ENCODE assay signal across 8 mouse cellular contexts in the genomic region with DNA sequence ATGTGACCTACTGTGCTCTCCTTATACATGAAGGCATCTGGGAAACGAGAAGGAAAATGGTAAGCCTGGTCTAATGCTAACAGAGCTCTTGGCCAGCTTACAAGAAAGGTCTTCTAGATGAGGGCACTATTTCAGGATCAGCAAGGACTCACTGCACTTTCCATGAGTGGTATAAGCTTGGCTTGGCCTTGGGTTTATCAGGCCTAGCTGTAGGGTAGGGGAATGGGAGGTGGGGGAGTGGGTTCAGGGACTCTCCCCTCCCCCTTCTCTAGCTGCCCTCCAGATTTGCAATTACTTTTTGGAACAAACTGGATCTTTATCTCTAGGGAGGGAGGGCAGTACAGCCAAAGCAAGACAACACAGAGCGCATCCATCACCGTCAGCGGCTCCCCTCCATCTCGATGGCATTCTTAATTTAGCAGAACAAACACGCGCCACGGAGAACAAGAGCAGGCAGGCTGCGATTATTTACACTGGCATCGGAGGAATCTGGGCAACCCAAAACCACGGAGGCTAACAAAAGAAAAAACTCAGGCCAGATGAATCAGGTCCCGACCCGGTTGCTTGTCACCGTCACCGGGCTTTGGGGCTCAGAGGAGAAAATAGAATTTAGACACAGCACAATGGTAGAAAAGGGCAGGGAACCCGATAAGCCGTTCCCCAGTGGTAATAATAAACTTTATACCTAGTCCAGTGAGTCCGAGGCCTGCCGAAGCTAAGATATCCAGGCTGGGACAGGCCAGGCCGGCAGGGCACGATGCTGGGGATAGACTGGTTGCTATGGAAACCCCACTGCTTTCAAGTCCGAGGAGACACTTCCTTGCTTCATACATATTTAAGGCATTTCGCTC.
DNase-seq lines count a peak whose midpoint lies in the region; ATAC-seq and TF ChIP-seq lines count a peak whose summit lies in the region.

No protein-coding gene starts in this region.

- no peak overlapping the region for H3K27ac ChIP-seq in kidney, embryonic 15.5 days
- H3K27ac ChIP-seq in embryonic facial prominence, embryonic 11.5 days (replicated peaks; ENCODE audit: low read depth, low read length): no peak overlapping the region
- H3K27ac ChIP-seq in hindbrain, postnatal 0 days: peak overlapping the region; percentile 69
- H3K27ac ChIP-seq in neural tube, embryonic 15.5 days (replicated peaks): peak overlapping the region; percentile 77

- no peak for TF ChIP-seq CTCF in hindbrain, postnatal 0 days (IDR thresholded peaks at IDR 0.05; ENCODE audit: low read depth)

- no peak overlapping the region for H3K4me3 ChIP-seq in kidney, embryonic 15.5 days (replicated peaks)
- H3K4me3 ChIP-seq in embryonic facial prominence, embryonic 11.5 days (ENCODE audit: low read depth, low read length): no peak overlapping the region
- H3K4me3 ChIP-seq in hindbrain, postnatal 0 days (ENCODE audit: low read length): no peak overlapping the region
- H3K4me3 ChIP-seq in neural tube, embryonic 15.5 days (replicated peaks): peak overlapping the region; percentile 7

- ATAC-seq in kidney, embryonic 15.5 days (replicated peaks; ENCODE audit: low FRiP score): peak; percentile 44; the same call in 1 of the 2 replicates
- ATAC-seq in embryonic facial prominence, embryonic 11.5 days (replicated peaks; ENCODE audit: insufficient number of reproducible peaks, low FRiP score, low TSS enrichment, low read depth): 0 out of 2 replicates have a peak, but pooled peaks have one; percentile 50
- ATAC-seq in hindbrain, postnatal 0 days: peak; percentile 53
- ATAC-seq in neural tube, embryonic 15.5 days (ENCODE audit: low FRiP score): peak; percentile 60

- 28% methylated on average over 23 of the region's 23 CpGs for WGBS in kidney, embryonic 15.5 days
- WGBS in embryonic facial prominence, embryonic 11.5 days: 28% methylated on average over 23 of the region's 23 CpGs
- 9% methylated on average over 23 of the region's 23 CpGs for WGBS in hindbrain, postnatal 0 days
- 6% methylated on average over 23 of the region's 23 CpGs for WGBS in neural tube, embryonic 15.5 days

- H3K27me3 ChIP-seq in kidney, embryonic 15.5 days: no peaks in the 10 kb centered on the region
- no peaks in the 10 kb centered on the region; the same call in 1 of the 2 replicates for H3K27me3 ChIP-seq in embryonic facial prominence, embryonic 11.5 days (ENCODE audit: control insufficient read depth, insufficient read depth, low read length)
- H3K27me3 ChIP-seq in hindbrain, postnatal 0 days (ENCODE audit: insufficient read depth, low read length): no peaks in the 10 kb centered on the region
- no peaks in the 10 kb centered on the region for H3K27me3 ChIP-seq in neural tube, embryonic 15.5 days (replicated peaks)

- no peak overlapping the region for H3K9ac ChIP-seq in kidney, embryonic 15.5 days
- no peak overlapping the region for H3K9ac ChIP-seq in embryonic facial prominence, embryonic 11.5 days (replicated peaks; ENCODE audit: low read length)
- no peak overlapping the region; the same call in 1 of the 2 replicates for H3K9ac ChIP-seq in hindbrain, postnatal 0 days (replicated peaks; ENCODE audit: low read length)
- H3K9ac ChIP-seq in neural tube, embryonic 15.5 days (replicated peaks): peak overlapping the region; percentile 29; the same call in 1 of the 2 replicates

- H3K4me1 ChIP-seq in kidney, embryonic 15.5 days: peaks cover 13% of the 10 kb centered on the region
- no peaks in the 10 kb centered on the region for H3K4me1 ChIP-seq in embryonic facial prominence, embryonic 11.5 days (ENCODE audit: control insufficient read depth, insufficient read depth, low read length)
- H3K4me1 ChIP-seq in hindbrain, postnatal 0 days (ENCODE audit: insufficient read depth, low read length): peaks cover 15% of the 10 kb centered on the region
- H3K4me1 ChIP-seq in neural tube, embryonic 15.5 days: peaks cover 34% of the 10 kb centered on the region

- H3K9me3 ChIP-seq in kidney, embryonic 15.5 days (replicated peaks): no peaks in the 10 kb centered on the region
- H3K9me3 ChIP-seq in embryonic facial prominence, embryonic 11.5 days (replicated peaks; ENCODE audit: control insufficient read depth, low read length): no peaks in the 10 kb centered on the region
- no peaks in the 10 kb centered on the region for H3K9me3 ChIP-seq in hindbrain, postnatal 0 days (ENCODE audit: low read length)
- no peaks in the 10 kb centered on the region for H3K9me3 ChIP-seq in neural tube, embryonic 15.5 days (replicated peaks)

- peak overlapping the region; percentile 13; the same call in 1 of the 2 replicates for H3K4me2 ChIP-seq in kidney, embryonic 15.5 days
- H3K4me2 ChIP-seq in embryonic facial prominence, embryonic 11.5 days (ENCODE audit: low read depth, low read length): 0 out of 2 replicates have a peak overlapping the region, but pooled peaks have one; percentile 7
- H3K4me2 ChIP-seq in hindbrain, postnatal 0 days (ENCODE audit: low read depth, low read length): peak overlapping the region; percentile 46
- H3K4me2 ChIP-seq in neural tube, embryonic 15.5 days: peak overlapping the region; percentile 45

- DNase-seq in kidney, adult 9 months: no peak
- DNase-seq in embryonic facial prominence, embryonic 11.5 days (ENCODE audit: low spot score): peak; percentile 54
- DNase-seq in hindbrain, postnatal 0 days (ENCODE audit: low spot score): peak; percentile 77
- DNase-seq in spleen, adult 18-20 months: no peak
- DNase-seq in urinary bladder, adult 18-20 months (ENCODE audit: low spot score in 2 of 2): no peak
- DNase-seq in natural killer cell, adult 2 months (ENCODE audit: low spot score in 2 of 2): no peak

- peaks cover 51% of the 10 kb centered on the region for H3K36me3 ChIP-seq in kidney, embryonic 15.5 days
- no peaks in the 10 kb centered on the region for H3K36me3 ChIP-seq in embryonic facial prominence, embryonic 11.5 days (replicated peaks; ENCODE audit: control insufficient read depth, insufficient read depth, low read depth, low read length)
- H3K36me3 ChIP-seq in hindbrain, postnatal 0 days (ENCODE audit: insufficient read depth, low read length): no peaks in the 10 kb centered on the region
- H3K36me3 ChIP-seq in neural tube, embryonic 15.5 days: no peaks in the 10 kb centered on the region

Comparison
In these comparisons a context has a peak if more than half of its experiments do, and no peak if none do; other contexts are left out.
1. H3K27ac ChIP-seq: peak in hindbrain, postnatal 0 days (single experiment) and neural tube, embryonic 15.5 days (single experiment); none in kidney, embryonic 15.5 days (single experiment) and embryonic facial prominence, embryonic 11.5 days (single experiment).
2. DNase-seq: peak in embryonic facial prominence, embryonic 11.5 days (single experiment) and hindbrain, postnatal 0 days (single experiment); none in kidney, adult 9 months (single experiment), spleen, adult 18-20 months (0 of 2), urinary bladder, adult 18-20 months (0 of 2) and natural killer cell, adult 2 months (0 of 2).
3. Peak in every context shown above with its lines, with median percentiles within 50 percentile points of each other: ATAC-seq and H3K4me2 ChIP-seq.